Mouse (Mus musculus): ENCODE measurements around the gene BC028528. TPM values are rescaled to one million over a fixed set of nuclear protein-coding genes. Genes with fewer than 3 reads are reported as not detected.

BC028528 gene
- total RNA-seq, 2 experiments from 2014 or later = 1.4 to 2.1 TPM

GRCm38 (mm10) chr3:95884400-95884799 is 7.4 kb downstream of the BC028528 start:
- intact Hi-C loops (cut with DNase I) = loop anchor here (5.0 kb wide), 1 partner anchor 68 kb away; no protein-coding TSS in a partner anchor
- no peak for DNase-seq
- Histone ChIP-seq H3K27ac (no peak overlapping the region), H3K4me3 (no peak overlapping the region)
- no peak for TF ChIP-seq CTCF (IDR thresholded peaks at IDR 0.05)

GRCm38 (mm10) chr3:95882816-95883425 is 8.9 kb downstream of the BC028528 start:
- peak; percentile 80 for TF ChIP-seq CTCF (IDR thresholded peaks at IDR 0.05)
- peak; percentile 82 for DNase-seq
- Histone ChIP-seq H3K27ac (peak overlapping the region; percentile 90), H3K4me3 (peak overlapping the region; percentile 69)
- intact Hi-C loops (cut with DNase I) = loop anchor here (1.0 to 5.0 kb wide), 2 partner anchors 23 to 69 kb away; no protein-coding TSS in a partner anchor

- peak; percentile 97 for DNase-seq
- peak within 1 kb of the TSS; percentile 69 for H3K4me3 ChIP-seq
- TF ChIP-seq CTCF (IDR thresholded peaks at IDR 0.05) = no peak
- H3K27ac ChIP-seq = peak within 1 kb of the TSS; percentile 90
- intact Hi-C loops (cut with DNase I) = loop anchor here (5.0 kb wide), 1 partner anchor 70 kb away; no protein-coding TSS in a partner anchor
Observed at GRCm38 (mm10) chr3:95881979-95882815, 9.6 kb downstream of the BC028528 start, which contains the start of gene Ciart. Ciart (minus strand) TSS chr3:95882251.

GRCm38 (mm10) chr3:95879063-95879462 is 12.7 kb downstream of the BC028528 start:
- TF ChIP-seq CTCF (IDR thresholded peaks at IDR 0.05) = no peak
- no peak for DNase-seq
- Histone ChIP-seq H3K27ac (no peak overlapping the region), H3K4me3 (no peak overlapping the region)
- intact Hi-C loops (cut with DNase I) = no loop called here

GRCm38 (mm10) chr3:95872048-95872447 is 19.8 kb downstream of the BC028528 start:
- DNase-seq = no peak
- Histone ChIP-seq H3K4me3 (peak overlapping the region; percentile 85), H3K27ac (peak overlapping the region; percentile 95)
- intact Hi-C loops (cut with DNase I) = no loop called here
- no peak for TF ChIP-seq CTCF (IDR thresholded peaks at IDR 0.05)

GRCm38 (mm10) chr3:95871392-95871867 is 20.4 kb downstream of the BC028528 start, which contains the start of gene Mrps21:
Mrps21 (minus strand) TSS chr3:95871519.
- no peak for TF ChIP-seq CTCF (IDR thresholded peaks at IDR 0.05)
- H3K27ac ChIP-seq = peak within 1 kb of the TSS; percentile 95
- peak within 1 kb of the TSS; percentile 85 for H3K4me3 ChIP-seq
- DNase-seq = peak; percentile 93
- intact Hi-C loops (cut with DNase I) = no loop called here

GRCm38 (mm10) chr3:95870976-95871375 is 20.8 kb downstream of the BC028528 start:
- H3K4me3 ChIP-seq = peak overlapping the region; percentile 85
- no peak for TF ChIP-seq CTCF (IDR thresholded peaks at IDR 0.05)
- intact Hi-C loops (cut with DNase I) = no loop called here
- no peak for DNase-seq
- H3K27ac ChIP-seq = peak overlapping the region; percentile 95

GRCm38 (mm10) chr3:95867408-95867807 is 24.4 kb downstream of the BC028528 start:
- intact Hi-C loops (cut with DNase I) = no loop called here
- Histone ChIP-seq H3K4me3 (no peak overlapping the region), H3K27ac (no peak overlapping the region)
- DNase-seq = no peak
- TF ChIP-seq CTCF (IDR thresholded peaks at IDR 0.05) = no peak

GRCm38 (mm10) chr3:95866071-95866470 is 25.7 kb downstream of the BC028528 start:
- DNase-seq = no peak
- H3K27ac ChIP-seq = peak overlapping the region; percentile 65
- TF ChIP-seq CTCF (IDR thresholded peaks at IDR 0.05) = no peak
- intact Hi-C loops (cut with DNase I) = no loop called here
- no peak overlapping the region for H3K4me3 ChIP-seq

- no peak for TF ChIP-seq CTCF (IDR thresholded peaks at IDR 0.05)
- intact Hi-C loops (cut with DNase I) = no loop called here
- no peak overlapping the region for H3K4me3 ChIP-seq
- no peak for DNase-seq
- peak overlapping the region; percentile 65 for H3K27ac ChIP-seq
Observed at GRCm38 (mm10) chr3:95865571-95865970, 26.2 kb downstream of the BC028528 start.

GRCm38 (mm10) chr3:95865050-95865449 is 26.8 kb downstream of the BC028528 start:
- Histone ChIP-seq H3K4me3 (no peak overlapping the region), H3K27ac (peak overlapping the region; percentile 65)
- DNase-seq = peak; percentile 28
- intact Hi-C loops (cut with DNase I) = no loop called here
- TF ChIP-seq CTCF (IDR thresholded peaks at IDR 0.05) = no peak

- 0 out of 2 replicates have a peak overlapping the region, but pooled peaks have one; percentile 12 for H3K27ac ChIP-seq
- H3K4me3 ChIP-seq = no peak overlapping the region
- intact Hi-C loops (cut with DNase I) = loop anchor here (5.0 kb wide), 2 partner anchors 99 to 189 kb away; no protein-coding TSS in a partner anchor
- no peak for TF ChIP-seq CTCF (IDR thresholded peaks at IDR 0.05)
- no peak for DNase-seq
Observed at GRCm38 (mm10) chr3:95863578-95863977, 28.2 kb downstream of the BC028528 start.

GRCm38 (mm10) chr3:95861796-95862195 is 30.0 kb downstream of the BC028528 start:
- DNase-seq = peak; percentile 54
- Histone ChIP-seq H3K27ac (no peak overlapping the region), H3K4me3 (no peak overlapping the region)
- TF ChIP-seq CTCF (IDR thresholded peaks at IDR 0.05) = peak; percentile 79
- intact Hi-C loops (cut with DNase I) = loop anchor here (5.0 kb wide), 2 partner anchors 101 to 191 kb away; no protein-coding TSS in a partner anchor
